Mouse (Mus musculus): ENCODE results near the gene Grm4.

Gene Grm4

GRCm38 (mm10) chr17:27483571-27483970 is 37.6 kb downstream of the Grm4 start:
- DNase-seq = no peak

GRCm38 (mm10) chr17:27480143-27481103 is 40.8 kb downstream of the Grm4 start:
- DNase-seq = no peak

GRCm38 (mm10) chr17:27475650-27476049 is 45.6 kb downstream of the Grm4 start:
- DNase-seq = no peak

- DNase-seq = peak; percentile 35 to 44
Observed at GRCm38 (mm10) chr17:27466620-27467019, 54.6 kb downstream of the Grm4 start.

- no peak for DNase-seq
Observed at GRCm38 (mm10) chr17:27465924-27466323, 55.3 kb downstream of the Grm4 start.

GRCm38 (mm10) chr17:27464327-27464962 is 56.8 kb downstream of the Grm4 start:
- DNase-seq = no peak

- DNase-seq = no peak
Observed at GRCm38 (mm10) chr17:27459979-27460378, 61.2 kb downstream of the Grm4 start.

- no peak for DNase-seq
Observed at GRCm38 (mm10) chr17:27459241-27459640, 62.0 kb downstream of the Grm4 start.

GRCm38 (mm10) chr17:27457863-27458494 is 63.2 kb downstream of the Grm4 start:
- DNase-seq = no peak

GRCm38 (mm10) chr17:27457038-27457577 is 64.1 kb downstream of the Grm4 start:
- no peak for DNase-seq

- no peak for DNase-seq
Observed at GRCm38 (mm10) chr17:27456364-27456763, 64.8 kb downstream of the Grm4 start.

GRCm38 (mm10) chr17:27455012-27455784 is 66.0 kb downstream of the Grm4 start:
- DNase-seq = no peak

GRCm38 (mm10) chr17:27454396-27454795 is 66.8 kb downstream of the Grm4 start:
- DNase-seq = no peak

GRCm38 (mm10) chr17:27453045-27453444 is 68.2 kb downstream of the Grm4 start:
- DNase-seq = no peak

- DNase-seq = peak in 1 of 2 experiments; percentile 20
Observed at GRCm38 (mm10) chr17:27451787-27452186, 69.4 kb downstream of the Grm4 start.

GRCm38 (mm10) chr17:27451216-27451615 is 70.0 kb downstream of the Grm4 start:
- no peak for DNase-seq

GRCm38 (mm10) chr17:27449757-27450330 is 71.4 kb downstream of the Grm4 start:
- DNase-seq = peak; percentile 56 to 74

GRCm38 (mm10) chr17:27448749-27449148 is 72.5 kb downstream of the Grm4 start:
- DNase-seq = no peak

GRCm38 (mm10) chr17:27445364-27446075 is 75.7 kb downstream of the Grm4 start:
- no peak for DNase-seq

GRCm38 (mm10) chr17:27442538-27443113 is 78.6 kb downstream of the Grm4 start:
- no peak for DNase-seq

GRCm38 (mm10) chr17:27441778-27442177 is 79.4 kb downstream of the Grm4 start:
- DNase-seq = no peak
